Mouse (Mus musculus) embryo, embryonic 11.5 days (tissue): ENCODE data around the gene Slc30a7.

Experiments used
- DNase-seq: peaks from one replicate; pipeline ENCODE4 v3.0.0-alpha.2; 2012; ENCODE audit warnings: low read depth, low spot score

Slc30a7 gene

GRCm38 (mm10) chr3:115992103-115992502, 15.1 kb downstream of the Slc30a7 start:
- DNase-seq: no peak

- no peak for DNase-seq
Observed at GRCm38 (mm10) chr3:115985183-115985892, 21.9 kb downstream of the Slc30a7 start.

- no peak for DNase-seq
Observed at GRCm38 (mm10) chr3:115984653-115985052, 22.6 kb downstream of the Slc30a7 start.

- DNase-seq: no peak
Observed at GRCm38 (mm10) chr3:115983217-115983616, 24.0 kb downstream of the Slc30a7 start.

GRCm38 (mm10) chr3:115979000-115979399, 28.2 kb downstream of the Slc30a7 start:
- DNase-seq: peak; percentile 26

GRCm38 (mm10) chr3:115974995-115975394, 32.2 kb downstream of the Slc30a7 start:
- DNase-seq: no peak

- DNase-seq: no peak
Observed at GRCm38 (mm10) chr3:115974228-115974627, 33.0 kb downstream of the Slc30a7 start.

GRCm38 (mm10) chr3:115971891-115972646, 35.1 kb downstream of the Slc30a7 start:
- DNase-seq: no peak

GRCm38 (mm10) chr3:115971045-115971785, 36.0 kb downstream of the Slc30a7 start:
- no peak for DNase-seq

GRCm38 (mm10) chr3:115968745-115969530, 38.3 kb downstream of the Slc30a7 start:
- no peak for DNase-seq

- no peak for DNase-seq
Observed at GRCm38 (mm10) chr3:115964071-115964470, 43.1 kb downstream of the Slc30a7 start.

- DNase-seq: no peak
Observed at GRCm38 (mm10) chr3:115963597-115963996, 43.6 kb downstream of the Slc30a7 start.

- no peak for DNase-seq
Observed at GRCm38 (mm10) chr3:115962028-115962415, 45.2 kb downstream of the Slc30a7 start.

GRCm38 (mm10) chr3:115961311-115962027, 45.7 kb downstream of the Slc30a7 start:
- no peak for DNase-seq

- no peak for DNase-seq
Observed at GRCm38 (mm10) chr3:115957223-115957622, 50.0 kb downstream of the Slc30a7 start.

GRCm38 (mm10) chr3:115953088-115953487, 54.1 kb downstream of the Slc30a7 start:
- DNase-seq: no peak

- no peak for DNase-seq
Observed at GRCm38 (mm10) chr3:115952356-115952755, 54.9 kb downstream of the Slc30a7 start.

- DNase-seq: no peak
Observed at GRCm38 (mm10) chr3:115951221-115951620, 56.0 kb downstream of the Slc30a7 start.

GRCm38 (mm10) chr3:115949921-115950877, 57.0 kb downstream of the Slc30a7 start:
- no peak for DNase-seq
